Mouse (Mus musculus): ENCODE results near the gene Ascl1.

Ascl1 gene

GRCm38 (mm10) chr10:87493576-87493975 lies at the start of gene Ascl1:
Gene Ascl1, minus strand, starts transcription at chr10:87493660.
- no peak for DNase-seq (ENCODE audit: low spot score)

GRCm38 (mm10) chr10:87534172-87534571 lies 40.7 kb upstream of the Ascl1 start:
- no peak for DNase-seq (ENCODE audit: low spot score)

- no peak for DNase-seq (ENCODE audit: low spot score)
These were observed 28.2 kb upstream of the Ascl1 start, which contains the start of gene Pah for GRCm38 (mm10) chr10:87521646-87522045. Gene Pah, plus strand, starts transcription at chr10:87521795.

GRCm38 (mm10) chr10:87520401-87521116 lies 27.1 kb upstream of the Ascl1 start:
- no peak for DNase-seq (ENCODE audit: low spot score)

- DNase-seq (ENCODE audit: low spot score) = no peak
These were observed 25.1 kb upstream of the Ascl1 start for GRCm38 (mm10) chr10:87518585-87518984.

GRCm38 (mm10) chr10:87513052-87513451 lies 19.6 kb upstream of the Ascl1 start:
- DNase-seq (ENCODE audit: low spot score) = no peak

- no peak for DNase-seq (ENCODE audit: low spot score)
These were observed 15.1 kb upstream of the Ascl1 start for GRCm38 (mm10) chr10:87508581-87508980.

- DNase-seq (ENCODE audit: low spot score) = no peak
These were observed 10.5 kb upstream of the Ascl1 start for GRCm38 (mm10) chr10:87503946-87504345.

GRCm38 (mm10) chr10:87502283-87502682 lies 8.8 kb upstream of the Ascl1 start:
- no peak for DNase-seq (ENCODE audit: low spot score)

GRCm38 (mm10) chr10:87501659-87502042 lies 8.2 kb upstream of the Ascl1 start:
- no peak for DNase-seq (ENCODE audit: low spot score)

- no peak for DNase-seq (ENCODE audit: low spot score)
These were observed 7.6 kb upstream of the Ascl1 start for GRCm38 (mm10) chr10:87500926-87501658.

GRCm38 (mm10) chr10:87497056-87497455 lies 3.6 kb upstream of the Ascl1 start:
- DNase-seq (ENCODE audit: low spot score) = no peak

- no peak for DNase-seq (ENCODE audit: low spot score)
These were observed 1.1 kb upstream of the Ascl1 start for GRCm38 (mm10) chr10:87494596-87494995.

GRCm38 (mm10) chr10:87494176-87494575 lies 716 bp upstream of the Ascl1 start:
- no peak for DNase-seq (ENCODE audit: low spot score)

GRCm38 (mm10) chr10:87492661-87493551 lies 554 bp downstream of the Ascl1 start:
- DNase-seq (ENCODE audit: low spot score) = peak; percentile 25

GRCm38 (mm10) chr10:87492332-87492660 lies 1.2 kb downstream of the Ascl1 start:
- no peak for DNase-seq (ENCODE audit: low spot score)

GRCm38 (mm10) chr10:87491485-87492040 lies 1.9 kb downstream of the Ascl1 start:
- DNase-seq (ENCODE audit: low spot score) = no peak

GRCm38 (mm10) chr10:87490328-87490727 lies 3.1 kb downstream of the Ascl1 start:
- no peak for DNase-seq (ENCODE audit: low spot score)

- no peak for DNase-seq (ENCODE audit: low spot score)
These were observed 4.0 kb downstream of the Ascl1 start for GRCm38 (mm10) chr10:87489246-87490009.

GRCm38 (mm10) chr10:87488429-87489145 lies 4.9 kb downstream of the Ascl1 start:
- no peak for DNase-seq (ENCODE audit: low spot score)
